Mouse (Mus musculus) neural tube, embryonic 15.5 days (tissue): ENCODE results near the gene Fndc5. TPM values are rescaled to one million over a fixed set of nuclear protein-coding genes. Genes with fewer than 3 reads are reported as not detected.
A peak's percentile ranks its signal among the peaks of the same experiment; 100 is the strongest.

Experiments
- ATAC-seq: fragments of 200-750 bp; cut with Nextera tagmentation; 2 replicates; pipeline ENCODE4 v1.8.0; 2017; ENCODE audit warnings: mild to moderate bottlenecking, moderate TSS enrichment, moderate library complexity; ENCODE audit not compliant: low FRiP score
- H3K27ac ChIP-seq: fragments of 300-500 bp; sonication (generic); replicated peaks from 2 replicates; pipeline ENCODE4 v1.5.1; 2015; ENCODE audit warnings: mild to moderate bottlenecking, inconsistent platforms
- H3K27me3 ChIP-seq: fragments of 300-500 bp; sonication (generic); replicated peaks from 2 replicates; pipeline ENCODE4 v1.6.1; 2015; ENCODE audit warnings: inconsistent platforms
- H3K36me3 ChIP-seq: fragments of 300-500 bp; sonication (generic); 2 replicates; pipeline ENCODE4 v1.6.1; 2015; ENCODE audit warnings: inconsistent platforms
- H3K4me1 ChIP-seq: fragments of 300-500 bp; sonication (generic); 2 replicates; pipeline ENCODE4 v1.6.1; 2015; ENCODE audit warnings: inconsistent platforms
- H3K4me2 ChIP-seq: fragments of 300-500 bp; sonication (generic); 2 replicates; pipeline ENCODE4 v1.6.1; 2015; ENCODE audit warnings: inconsistent platforms, mild to moderate bottlenecking, moderate library complexity
- H3K4me3 ChIP-seq: fragments of 300-500 bp; sonication (generic); replicated peaks from 2 replicates; pipeline ENCODE4 v1.5.1; 2015; ENCODE audit warnings: mild to moderate bottlenecking, inconsistent platforms
- H3K9ac ChIP-seq: fragments of 300-500 bp; sonication (generic); replicated peaks from 2 replicates; pipeline ENCODE4 v1.6.1; 2015; ENCODE audit warnings: mild to moderate bottlenecking, inconsistent platforms
- H3K9me3 ChIP-seq: fragments of 300-500 bp; sonication (generic); replicated peaks from 2 replicates; pipeline ENCODE4 v1.6.1; 2016; ENCODE audit warnings: inconsistent platforms
- WGBS: fragments of 180-500 bp; shearing (Covaris S2); methylation state at CpG from one replicate; pipeline ENCODE4 v1.1.7; 2015; ENCODE audit warnings: mixed read lengths; 5-methylcytosine and 5-hydroxymethylcytosine counted together
- polyA plus RNA-seq: library from polyadenylated mRNA; unstranded; fragments of >200 nt; fragmentation: Nextera tagmentation; extraction: Ambion mirVana; gene quantifications from 2 replicates; pipeline ENCODE4 v1.2.1, GENCODE M21; 2015

Fndc5 gene
- 27.0 and 34.9 TPM in 2 replicates for polyA plus RNA-seq

GRCm38 (mm10) chr4:129136579-129137391 lies at the start of gene Fndc5:
TSS of gene Fndc5 (plus strand) at chr4:129136999.
- Histone ChIP-seq H3K9me3 (no peaks in the 10 kb centered on the region), H3K4me2 (peak within 1 kb of the TSS; percentile 72), H3K27me3 (no peaks in the 10 kb centered on the region), H3K4me1 (peaks cover 54% of the 10 kb centered on the region), H3K27ac (peak within 1 kb of the TSS; percentile 46; the same call in 1 of the 2 replicates), H3K9ac (peak within 1 kb of the TSS; percentile 81), H3K36me3 (peaks cover 11% of the 10 kb centered on the region; the same call in 1 of the 2 replicates), H3K4me3 (peak within 1 kb of the TSS; percentile 60)
- peak; percentile 62 for ATAC-seq
- 2% methylated on average over 33 of the region's 80 CpGs for WGBS

GRCm38 (mm10) chr4:129087850-129088249 lies 48.9 kb upstream of the Fndc5 start:
- H3K27me3 ChIP-seq, result no peaks in the 10 kb centered on the region; the same call in 1 of the 2 replicates
- ATAC-seq, result no peak
- H3K9me3 ChIP-seq, result no peaks in the 10 kb centered on the region
- H3K27ac ChIP-seq, result no peak overlapping the region
- no peak overlapping the region for H3K4me2 ChIP-seq
- H3K36me3 ChIP-seq, result peaks cover 18% of the 10 kb centered on the region
- no peaks in the 10 kb centered on the region for H3K4me1 ChIP-seq
- WGBS, result 40% methylated on average over 5 of the region's 5 CpGs
- H3K4me3 ChIP-seq, result no peak overlapping the region
- H3K9ac ChIP-seq, result no peak overlapping the region

- no peak overlapping the region for H3K4me2 ChIP-seq
- H3K27me3 ChIP-seq, result 0 out of 2 replicates have a peak, but pooled peaks cover 2% of the 10 kb centered on the region
- no peaks in the 10 kb centered on the region for H3K4me1 ChIP-seq
- no peak for ATAC-seq
- H3K9me3 ChIP-seq, result no peaks in the 10 kb centered on the region
- WGBS, result 37% methylated on average over 15 of the region's 15 CpGs
- H3K36me3 ChIP-seq, result no peaks in the 10 kb centered on the region
- H3K9ac ChIP-seq, result no peak overlapping the region
- H3K4me3 ChIP-seq, result no peak overlapping the region
- H3K27ac ChIP-seq, result no peak overlapping the region
Measured at GRCm38 (mm10) chr4:129095276-129095675, 41.5 kb upstream of the Fndc5 start.

GRCm38 (mm10) chr4:129097006-129097405 lies 39.8 kb upstream of the Fndc5 start:
- no peak for ATAC-seq
- no peaks in the 10 kb centered on the region for H3K9me3 ChIP-seq

GRCm38 (mm10) chr4:129102133-129102829 lies 34.5 kb upstream of the Fndc5 start:
- H3K27me3 ChIP-seq, result peaks cover 40% of the 10 kb centered on the region
- ATAC-seq, result no peak
- no peak overlapping the region for H3K4me3 ChIP-seq
- WGBS, result 89% methylated on average over 14 of the region's 14 CpGs
- H3K4me2 ChIP-seq, result no peak overlapping the region
- no peaks in the 10 kb centered on the region for H3K9me3 ChIP-seq
- H3K27ac ChIP-seq, result no peak overlapping the region
- no peaks in the 10 kb centered on the region for H3K36me3 ChIP-seq
- H3K9ac ChIP-seq, result no peak overlapping the region
- H3K4me1 ChIP-seq, result peaks cover 5% of the 10 kb centered on the region

More at GRCm38 (mm10) chr4:129097006-129097405, 39.8 kb upstream of the Fndc5 start:
- Histone ChIP-seq H3K4me2 (no peak overlapping the region), H3K4me1 (no peaks in the 10 kb centered on the region), H3K27ac (no peak overlapping the region), H3K9ac (no peak overlapping the region), H3K27me3 (0 out of 2 replicates have a peak, but pooled peaks cover 2% of the 10 kb centered on the region), H3K4me3 (no peak overlapping the region), H3K36me3 (no peaks in the 10 kb centered on the region)
- WGBS, result 82% methylated on average over 7 of the region's 7 CpGs

GRCm38 (mm10) chr4:129105356-129105755 lies 31.4 kb upstream of the Fndc5 start, which contains the start of gene Tmem54:
TSS of gene Tmem54 (plus strand) at chr4:129105548.
- no peaks in the 10 kb centered on the region for H3K36me3 ChIP-seq
- ATAC-seq, result no peak
- H3K4me3 ChIP-seq, result peak within 1 kb of the TSS; percentile 19
- H3K9ac ChIP-seq, result 0 out of 2 replicates have a peak within 1 kb of the TSS, but pooled peaks have one; percentile 23
- H3K27me3 ChIP-seq, result peaks cover 43% of the 10 kb centered on the region
- H3K4me2 ChIP-seq, result peak within 1 kb of the TSS; percentile 54
- 2% methylated on average over 40 of the region's 40 CpGs for WGBS
- H3K4me1 ChIP-seq, result peaks cover 5% of the 10 kb centered on the region
- H3K27ac ChIP-seq, result no peak within 1 kb of the TSS
- H3K9me3 ChIP-seq, result no peaks in the 10 kb centered on the region

- Histone ChIP-seq H3K36me3 (no peaks in the 10 kb centered on the region), H3K27me3 (peaks cover 43% of the 10 kb centered on the region), H3K4me1 (peaks cover 5% of the 10 kb centered on the region), H3K9ac (no peak overlapping the region), H3K4me2 (no peak overlapping the region), H3K9me3 (no peaks in the 10 kb centered on the region), H3K27ac (no peak overlapping the region), H3K4me3 (no peak overlapping the region)
- ATAC-seq, result no peak
- 25% methylated on average over 9 of the region's 9 CpGs for WGBS
Measured at GRCm38 (mm10) chr4:129106073-129106472, 30.7 kb upstream of the Fndc5 start.

GRCm38 (mm10) chr4:129107348-129107899 lies 29.4 kb upstream of the Fndc5 start:
- Histone ChIP-seq H3K4me1 (peaks cover 11% of the 10 kb centered on the region), H3K9me3 (no peaks in the 10 kb centered on the region), H3K27me3 (peaks cover 43% of the 10 kb centered on the region), H3K36me3 (no peaks in the 10 kb centered on the region), H3K4me2 (no peak overlapping the region), H3K9ac (no peak overlapping the region), H3K4me3 (no peak overlapping the region), H3K27ac (no peak overlapping the region)
- WGBS, result 74% methylated on average over 10 of the region's 10 CpGs
- no peak for ATAC-seq

GRCm38 (mm10) chr4:129108624-129109023 lies 28.2 kb upstream of the Fndc5 start:
- no peaks in the 10 kb centered on the region for H3K36me3 ChIP-seq
- H3K27me3 ChIP-seq, result peaks cover 37% of the 10 kb centered on the region
- no peak overlapping the region for H3K27ac ChIP-seq
- 66% methylated on average over 7 of the region's 7 CpGs for WGBS
- no peaks in the 10 kb centered on the region for H3K9me3 ChIP-seq
- no peak overlapping the region for H3K4me2 ChIP-seq
- H3K4me3 ChIP-seq, result no peak overlapping the region
- H3K4me1 ChIP-seq, result peaks cover 21% of the 10 kb centered on the region
- no peak overlapping the region for H3K9ac ChIP-seq
- no peak for ATAC-seq

- Histone ChIP-seq H3K27me3 (peaks cover 15% of the 10 kb centered on the region), H3K4me1 (peaks cover 24% of the 10 kb centered on the region), H3K4me3 (no peak overlapping the region), H3K4me2 (no peak overlapping the region), H3K9me3 (no peaks in the 10 kb centered on the region), H3K27ac (no peak overlapping the region), H3K9ac (no peak overlapping the region), H3K36me3 (no peaks in the 10 kb centered on the region)
- ATAC-seq, result no peak
- 91% methylated on average over 6 of the region's 6 CpGs for WGBS
Measured at GRCm38 (mm10) chr4:129110804-129111203, 26.0 kb upstream of the Fndc5 start.

- Histone ChIP-seq H3K4me1 (peaks cover 24% of the 10 kb centered on the region), H3K4me2 (no peak overlapping the region), H3K9me3 (no peaks in the 10 kb centered on the region), H3K27ac (no peak overlapping the region), H3K27me3 (peaks cover 10% of the 10 kb centered on the region), H3K36me3 (no peaks in the 10 kb centered on the region), H3K9ac (no peak overlapping the region), H3K4me3 (no peak overlapping the region)
- 66% methylated on average over 11 of the region's 11 CpGs for WGBS
- no peak for ATAC-seq
Measured at GRCm38 (mm10) chr4:129111350-129111749, 25.4 kb upstream of the Fndc5 start.
